Mouse (Mus musculus) CH12.LX (cell line): Measurements from ENCODE around the gene Nop2. TPM values are rescaled to one million over a fixed set of nuclear protein-coding genes. Genes with fewer than 3 reads are reported as not detected.

Experiments used
- DNase-seq: peaks from one replicate; pipeline ENCODE4 v3.0.0-alpha.2; 2013; ENCODE audit errors: extremely low read depth
- H3K27ac ChIP-seq: 2 replicates; pipeline ENCODE4 v1.5.1; 2012; ENCODE audit warnings: low read depth, mild to moderate bottlenecking, control low read depth, moderate library complexity; ENCODE audit not compliant: insufficient read depth
- H3K27me3 ChIP-seq: replicated peaks from 2 replicates; pipeline ENCODE3; 2012; ENCODE audit warnings: inconsistent platforms
- H3K36me3 ChIP-seq, 2 experiments: replicated peaks in 1 of 2; 2 replicates each; pipeline versions ENCODE3 to v1.6.1; 2012; ENCODE audit warnings: inconsistent platforms in 1 of 2, low read length in 1 of 2, mild to moderate bottlenecking in 1 of 2, mixed read lengths in 1 of 2, moderate library complexity in 1 of 2; ENCODE audit not compliant: control insufficient read depth in 1 of 2, insufficient read depth in 1 of 2
- H3K4me1 ChIP-seq, 2 experiments: 2 replicates each; pipeline ENCODE4 v1.6.1; 2012; ENCODE audit warnings: inconsistent platforms in 1 of 2, moderate library complexity in 1 of 2; ENCODE audit not compliant: insufficient read depth in 2 of 2, control insufficient read depth in 1 of 2
- H3K4me2 ChIP-seq: 2 replicates; pipeline ENCODE4 v1.6.1; 2012; ENCODE audit warnings: low read depth, mild to moderate bottlenecking, control low read depth; ENCODE audit not compliant: poor library complexity, insufficient read depth, severe bottlenecking
- H3K4me3 ChIP-seq, 3 experiments: fragments of 150-350 bp in 1 of 3; sonication (generic) in 1 of 3; replicated peaks in 1 of 3; 2 replicates each; pipeline versions ENCODE3 to v1.5.1; 2011 to 2012; ENCODE audit warnings: low read depth in 2 of 3, low read length in 2 of 3, mild to moderate bottlenecking in 2 of 3, moderate library complexity in 2 of 3, control low read depth in 1 of 3, improper control_type of control experiment in 1 of 3, inconsistent platforms in 1 of 3, mixed read lengths in 1 of 3; ENCODE audit not compliant: poor library complexity in 1 of 3
- H3K79me2 ChIP-seq: replicated peaks from 2 replicates; pipeline ENCODE4 v1.6.1; 2012; ENCODE audit warnings: mild to moderate bottlenecking, moderate library complexity; ENCODE audit not compliant: control insufficient read depth, poor library complexity, insufficient read depth, severe bottlenecking; ENCODE audit errors: extremely low read depth
- H3K9ac ChIP-seq: 2 replicates; pipeline ENCODE4 v1.6.1; 2012; ENCODE audit warnings: low read depth, mild to moderate bottlenecking, control low read depth, moderate library complexity; ENCODE audit not compliant: insufficient read depth
- H3K9me3 ChIP-seq: replicated peaks from 2 replicates; pipeline ENCODE3; 2012; ENCODE audit warnings: low read length, inconsistent platforms, mixed read lengths
- CHD2 ChIP-seq: IDR thresholded peaks from 2 replicates; pipeline ENCODE4 v1.6.1; 2011; ENCODE audit warnings: low read length, improper control_type of control experiment
- CTCF ChIP-seq, 2 experiments: IDR thresholded peaks in 1 of 2; conservative IDR thresholded peaks in 1 of 2; 2 replicates each; pipeline ENCODE4 v1.5.1; 2011 to 2012; ENCODE audit warnings: low read depth in 2 of 2, low read length in 2 of 2, improper control_type of control experiment in 1 of 2, inconsistent platforms in 1 of 2, mild to moderate bottlenecking in 1 of 2, moderate library complexity in 1 of 2
- E2F4 ChIP-seq: IDR thresholded peaks from 2 replicates; pipeline ENCODE4 v1.6.1; 2011; ENCODE audit warnings: low read depth, low read length, improper control_type of control experiment; ENCODE audit not compliant: insufficient replicate concordance
- ETS1 ChIP-seq: conservative IDR thresholded peaks from 2 replicates; pipeline ENCODE4 v1.6.1; 2012; ENCODE audit warnings: low read depth, mild to moderate bottlenecking, inconsistent platforms, low read length, improper control_type of control experiment, moderate library complexity
- HCFC1 ChIP-seq: IDR thresholded peaks from 2 replicates; pipeline ENCODE4 v1.6.1; 2012; ENCODE audit warnings: low read depth, mild to moderate bottlenecking, inconsistent platforms, low read length, improper control_type of control experiment
- JUN ChIP-seq: IDR thresholded peaks from 2 replicates; pipeline ENCODE4 v1.6.1; 2011; ENCODE audit warnings: low read depth, mild to moderate bottlenecking, low read length, improper control_type of control experiment, moderate library complexity; ENCODE audit not compliant: insufficient read depth
- JUND ChIP-seq: conservative IDR thresholded peaks from 2 replicates; pipeline ENCODE4 v1.6.1; 2011; ENCODE audit warnings: low read depth, low read length, improper control_type of control experiment
- KAT2A ChIP-seq: IDR thresholded peaks from 2 replicates; pipeline ENCODE4 v1.6.1; 2012; ENCODE audit warnings: low read length, improper control_type of control experiment, inconsistent platforms; ENCODE audit not compliant: insufficient replicate concordance
- MAX ChIP-seq: IDR thresholded peaks from 2 replicates; pipeline ENCODE4 v1.6.1; 2011; ENCODE audit warnings: low read length, improper control_type of control experiment
- MAZ ChIP-seq: IDR thresholded peaks from 2 replicates; pipeline ENCODE4 v1.6.1; 2012; ENCODE audit warnings: low read depth, mild to moderate bottlenecking, inconsistent platforms, low read length, improper control_type of control experiment, moderate library complexity
- MEF2A ChIP-seq: IDR thresholded peaks from 2 replicates; pipeline ENCODE4 v1.6.1; 2014; ENCODE audit warnings: low read depth, mild to moderate bottlenecking, inconsistent platforms, low read length, improper control_type of control experiment, borderline replicate concordance
- MXI1 ChIP-seq: IDR thresholded peaks from 2 replicates; pipeline ENCODE4 v1.6.1; 2011; ENCODE audit warnings: mild to moderate bottlenecking, low read depth, low read length, improper control_type of control experiment
- MYC ChIP-seq: IDR thresholded peaks from 2 replicates; pipeline ENCODE4 v1.6.1; 2011; ENCODE audit warnings: low read depth, mild to moderate bottlenecking, improper control_type of control experiment, low read length
- NELFE ChIP-seq: IDR thresholded peaks from 2 replicates; pipeline ENCODE4 v1.6.1; 2011; ENCODE audit warnings: low read depth, low read length, improper control_type of control experiment
- NRF1 ChIP-seq: IDR thresholded peaks from 2 replicates; pipeline ENCODE4 v1.6.1; 2014; ENCODE audit warnings: low read depth, mild to moderate bottlenecking, inconsistent platforms, low read length, improper control_type of control experiment, moderate library complexity
- PAX5 ChIP-seq: IDR thresholded peaks from 2 replicates; pipeline ENCODE4 v1.6.1; 2012; ENCODE audit warnings: low read length, inconsistent platforms, mixed read lengths
- POLR2A ChIP-seq: IDR thresholded peaks from 2 replicates; pipeline ENCODE4 v1.6.1; 2011; ENCODE audit warnings: low read depth, mild to moderate bottlenecking, improper control_type of control experiment, low read length
- RAD21 ChIP-seq: IDR thresholded peaks from 2 replicates; pipeline ENCODE4 v1.6.1; 2011; ENCODE audit warnings: low read depth, mild to moderate bottlenecking, low read length, improper control_type of control experiment, moderate library complexity
- RCOR1 ChIP-seq: conservative IDR thresholded peaks from 2 replicates; pipeline ENCODE4 v1.6.1; 2012; ENCODE audit warnings: low read depth, mild to moderate bottlenecking, inconsistent platforms, low read length, improper control_type of control experiment
- SIN3A ChIP-seq: IDR thresholded peaks from 2 replicates; pipeline ENCODE4 v1.6.1; 2012; ENCODE audit warnings: low read length, improper control_type of control experiment, inconsistent platforms
- UBTF ChIP-seq: IDR thresholded peaks from 2 replicates; pipeline ENCODE4 v1.6.1; 2012; ENCODE audit warnings: low read depth, mild to moderate bottlenecking, inconsistent platforms, low read length, improper control_type of control experiment, moderate library complexity
- USF1 ChIP-seq: IDR thresholded peaks from 2 replicates; pipeline ENCODE4 v1.6.1; 2014; ENCODE audit warnings: low read depth, mild to moderate bottlenecking, inconsistent platforms, low read length, improper control_type of control experiment
- ZC3H11A ChIP-seq: IDR thresholded peaks from 2 replicates; pipeline ENCODE4 v1.6.1; 2012; ENCODE audit warnings: low read depth, mild to moderate bottlenecking, inconsistent platforms, low read length, improper control_type of control experiment
- dilution Hi-C: fragments of 300-500 bp; cut with MboI; formaldehyde crosslinking; loops from 2 replicates; pipeline ENCODE4 v1.14.3; 2020; ENCODE audit warnings: low sequenced_read_pairs; ENCODE audit not compliant: extremely low pct_unique_long_range_greater_than_20kb, extremely low pct_ligation_motif_present
- in situ Hi-C: fragments of 300-500 bp; cut with MboI; formaldehyde crosslinking; loops from 3 replicates; pipeline ENCODE4 v1.14.3; 2019; ENCODE audit warnings: low sequenced_read_pairs, low pct_ligation_motif_present, low pct_unique_long_range_greater_than_20kb, mixed read lengths
- polyA plus RNA-seq: library from polyadenylated mRNA; unstranded; fragments of >175 nt; gene quantifications from 2 replicates; pipeline ENCODE4 v1.2.1, GENCODE M21; 2012; ENCODE audit warnings: low read depth; ENCODE audit not compliant: insufficient read length
- total RNA-seq, 2 experiments: library from RNA; depleted of rRNA; stranded (reverse); fragments of 300-350 nt in 1 of 2; fragments of >200 nt in 1 of 2; gene quantifications; 2 replicates each; pipeline ENCODE4 v1.2.3; 2012 to 2014

The Nop2 gene
- total and polyA plus RNA-seq, 3 experiments, result 128 to 175 (median 154) TPM

GRCm38 (mm10) chr6:125101444-125101843 is 30.3 kb upstream of the Nop2 start:
- Histone ChIP-seq H3K79me2 (peaks cover 44% of the 10 kb centered on the region), H3K4me2 (no peak overlapping the region), H3K27me3 (no peaks in the 10 kb centered on the region), H3K36me3 (peaks cover 76 to 85% of the 10 kb centered on the region in 2 experiments), H3K4me1 (peaks cover 16 to 26% of the 10 kb centered on the region in 2 experiments), H3K4me3 (no peak overlapping the region), H3K9ac (no peak overlapping the region), H3K27ac (no peak overlapping the region), H3K9me3 (peaks cover 2% of the 10 kb centered on the region)
- no peak for DNase-seq
- in situ Hi-C loops (no loop called here), dilution Hi-C loops (no loop called here)
- TF ChIP-seq JUN (no peak), JUND (no peak), RCOR1 (no peak), E2F4 (no peak), PAX5 (no peak), POLR2A (no peak), MYC (no peak), SIN3A (no peak), RAD21 (no peak), CTCF (conservative IDR thresholded peaks at IDR 0.05 in 1 of 2, IDR thresholded peaks at IDR 0.05 in 1 of 2; ENCODE audit: low read depth in 2 of 2, low read length in 2 of 2) (no peak), ETS1 (no peak), MAZ (no peak), CHD2 (no peak), NRF1 (no peak), MEF2A (no peak)

- H3K27ac ChIP-seq, result no peak overlapping the region
- TF ChIP-seq MAX (no peak), NELFE (no peak), CHD2 (no peak), USF1 (no peak), HCFC1 (no peak), KAT2A (no peak), UBTF (no peak), RAD21 (no peak), PAX5 (no peak), MXI1 (no peak), E2F4 (no peak), ZC3H11A (no peak), MEF2A (no peak)
- TF ChIP-seq, all 38 proteins: peak for 0
- Histone ChIP-seq H3K27me3 (no peaks in the 10 kb centered on the region), H3K9ac (no peak overlapping the region), H3K9me3 (peaks cover 10% of the 10 kb centered on the region), H3K4me3 (no peak overlapping the region), H3K4me1 (peaks cover 4 to 10% of the 10 kb centered on the region in 2 experiments), H3K79me2 (peaks cover 22% of the 10 kb centered on the region), H3K4me2 (no peak overlapping the region), H3K36me3 (peaks cover 89 to 96% of the 10 kb centered on the region in 2 experiments)
- no peak for DNase-seq
- in situ Hi-C loops (no loop called here), dilution Hi-C loops (no loop called here)
Measured at GRCm38 (mm10) chr6:125104223-125104622, 27.5 kb upstream of the Nop2 start.
